Mouse (Mus musculus): ENCODE measurements around the gene E330017A01Rik. TPM values are rescaled to one million over a fixed set of nuclear protein-coding genes. Genes with fewer than 3 reads are reported as not detected.
"Not testable (repeated sequence)": the region's sequence is repeated elsewhere in the genome, so short reads cannot be mapped to it uniquely, and the experiment has no call there.

Gene E330017A01Rik
- polyA plus RNA-seq, 1 experiment from 2014 or later, result not detected

GRCm38 (mm10) chr16:58669264-58669663, 30.7 kb upstream of the E330017A01Rik start:
- no peak overlapping the region for H3K4me2 ChIP-seq (ENCODE audit: low read depth, low read length)
- H3K36me3 ChIP-seq (ENCODE audit: control insufficient read depth, insufficient read depth, low read length), result peaks cover 11% of the 10 kb centered on the region
- DNase-seq (ENCODE audit: low spot score) (no peak), ATAC-seq (ENCODE audit: low read depth) (no peak)
- H3K4me1 ChIP-seq (ENCODE audit: control insufficient read depth, insufficient read depth, low read length), result peaks cover 4% of the 10 kb centered on the region; the same call in 1 of the 2 replicates
- H3K4me3 ChIP-seq (ENCODE audit: low read depth, low read length), result peak overlapping the region; percentile 95; the same call in 1 of the 2 replicates
- H3K9ac ChIP-seq (ENCODE audit: low read depth, low read length), result no peak overlapping the region
- 58% methylated on average over 5 of the region's 5 CpGs for WGBS
- H3K27me3 ChIP-seq (replicated peaks; ENCODE audit: control insufficient read depth, insufficient read depth, low read length), result no peaks in the 10 kb centered on the region
- H3K27ac ChIP-seq (replicated peaks; ENCODE audit: low read depth, low read length), result no peak overlapping the region
- H3K9me3 ChIP-seq (ENCODE audit: control insufficient read depth, low read length), result no peaks in the 10 kb centered on the region

GRCm38 (mm10) chr16:58668586-58668985, 30.0 kb upstream of the E330017A01Rik start:
- no peaks in the 10 kb centered on the region for H3K27me3 ChIP-seq (replicated peaks; ENCODE audit: control insufficient read depth, insufficient read depth, low read length)
- no peak for ATAC-seq (ENCODE audit: low read depth)
- H3K9ac ChIP-seq (ENCODE audit: low read depth, low read length), result no peak overlapping the region
- H3K4me1 ChIP-seq (ENCODE audit: control insufficient read depth, insufficient read depth, low read length), result peaks cover 4% of the 10 kb centered on the region; the same call in 1 of the 2 replicates
- no peaks in the 10 kb centered on the region for H3K9me3 ChIP-seq (ENCODE audit: control insufficient read depth, low read length)
- no peak overlapping the region for H3K27ac ChIP-seq (replicated peaks; ENCODE audit: low read depth, low read length)
- H3K4me2 ChIP-seq (ENCODE audit: low read depth, low read length), result no peak overlapping the region
- 84% methylated on average over 3 of the region's 3 CpGs for WGBS
- H3K36me3 ChIP-seq (ENCODE audit: control insufficient read depth, insufficient read depth, low read length), result peaks cover 4% of the 10 kb centered on the region
- no peak overlapping the region for H3K4me3 ChIP-seq (ENCODE audit: low read depth, low read length)
- DNase-seq (ENCODE audit: low spot score), result no peak

GRCm38 (mm10) chr16:58666681-58667080, 28.1 kb upstream of the E330017A01Rik start:
- not testable (repeated sequence) for H3K27ac ChIP-seq (replicated peaks; ENCODE audit: low read depth, low read length); H3K9ac ChIP-seq (ENCODE audit: low read depth, low read length); H3K9me3 ChIP-seq (ENCODE audit: control insufficient read depth, low read length); H3K27me3 ChIP-seq (replicated peaks; ENCODE audit: control insufficient read depth, insufficient read depth, low read length); H3K4me1 ChIP-seq (ENCODE audit: control insufficient read depth, insufficient read depth, low read length); DNase-seq (ENCODE audit: low spot score); H3K4me2 ChIP-seq (ENCODE audit: low read depth, low read length); H3K4me3 ChIP-seq (ENCODE audit: low read depth, low read length); ATAC-seq (ENCODE audit: low read depth); H3K36me3 ChIP-seq (ENCODE audit: control insufficient read depth, insufficient read depth, low read length)
- 86% methylated on average over 3 of the region's 3 CpGs for WGBS

- not testable (repeated sequence) for ATAC-seq (ENCODE audit: low read depth)
Observed at GRCm38 (mm10) chr16:58665137-58665536, 26.6 kb upstream of the E330017A01Rik start.

GRCm38 (mm10) chr16:58663816-58664215, 25.3 kb upstream of the E330017A01Rik start:
- Histone ChIP-seq H3K4me1 (ENCODE audit: control insufficient read depth, insufficient read depth, low read length) (no peaks in the 10 kb centered on the region), H3K27ac (replicated peaks; ENCODE audit: low read depth, low read length) (no peak overlapping the region), H3K9me3 (ENCODE audit: control insufficient read depth, low read length) (no peaks in the 10 kb centered on the region), H3K36me3 (ENCODE audit: control insufficient read depth, insufficient read depth, low read length) (no peaks in the 10 kb centered on the region), H3K9ac (ENCODE audit: low read depth, low read length) (no peak overlapping the region), H3K4me2 (ENCODE audit: low read depth, low read length) (no peak overlapping the region), H3K27me3 (replicated peaks; ENCODE audit: control insufficient read depth, insufficient read depth, low read length) (no peaks in the 10 kb centered on the region), H3K4me3 (ENCODE audit: low read depth, low read length) (no peak overlapping the region)
- ATAC-seq (ENCODE audit: low read depth) (no peak), DNase-seq (ENCODE audit: low spot score) (no peak)
- WGBS, result 90% methylated on average over 2 of the region's 2 CpGs

More at GRCm38 (mm10) chr16:58665137-58665536, 26.6 kb upstream of the E330017A01Rik start:
- not testable (repeated sequence) for H3K9ac ChIP-seq (ENCODE audit: low read depth, low read length); H3K27ac ChIP-seq (replicated peaks; ENCODE audit: low read depth, low read length); H3K9me3 ChIP-seq (ENCODE audit: control insufficient read depth, low read length); H3K27me3 ChIP-seq (replicated peaks; ENCODE audit: control insufficient read depth, insufficient read depth, low read length); H3K4me1 ChIP-seq (ENCODE audit: control insufficient read depth, insufficient read depth, low read length); H3K36me3 ChIP-seq (ENCODE audit: control insufficient read depth, insufficient read depth, low read length); H3K4me2 ChIP-seq (ENCODE audit: low read depth, low read length); DNase-seq (ENCODE audit: low spot score); H3K4me3 ChIP-seq (ENCODE audit: low read depth, low read length)

GRCm38 (mm10) chr16:58663021-58663420, 24.5 kb upstream of the E330017A01Rik start:
- DNase-seq (ENCODE audit: low spot score) (peak; percentile 13), ATAC-seq (ENCODE audit: low read depth) (no peak)
- Histone ChIP-seq H3K36me3 (ENCODE audit: control insufficient read depth, insufficient read depth, low read length) (no peaks in the 10 kb centered on the region), H3K27me3 (replicated peaks; ENCODE audit: control insufficient read depth, insufficient read depth, low read length) (no peaks in the 10 kb centered on the region), H3K4me1 (ENCODE audit: control insufficient read depth, insufficient read depth, low read length) (no peaks in the 10 kb centered on the region), H3K27ac (replicated peaks; ENCODE audit: low read depth, low read length) (no peak overlapping the region), H3K4me3 (ENCODE audit: low read depth, low read length) (no peak overlapping the region), H3K4me2 (ENCODE audit: low read depth, low read length) (no peak overlapping the region), H3K9ac (ENCODE audit: low read depth, low read length) (no peak overlapping the region), H3K9me3 (ENCODE audit: control insufficient read depth, low read length) (no peaks in the 10 kb centered on the region)
- 54% methylated on average over 5 of the region's 5 CpGs for WGBS

- no peaks in the 10 kb centered on the region for H3K36me3 ChIP-seq (ENCODE audit: control insufficient read depth, insufficient read depth, low read length)
- no peaks in the 10 kb centered on the region for H3K4me1 ChIP-seq (ENCODE audit: control insufficient read depth, insufficient read depth, low read length)
- no peaks in the 10 kb centered on the region for H3K27me3 ChIP-seq (replicated peaks; ENCODE audit: control insufficient read depth, insufficient read depth, low read length)
- ATAC-seq (ENCODE audit: low read depth) (no peak), DNase-seq (ENCODE audit: low spot score) (no peak)
- no peak overlapping the region for H3K9ac ChIP-seq (ENCODE audit: low read depth, low read length)
- no peak overlapping the region for H3K27ac ChIP-seq (replicated peaks; ENCODE audit: low read depth, low read length)
- H3K4me2 ChIP-seq (ENCODE audit: low read depth, low read length), result no peak overlapping the region
- no peak overlapping the region for H3K4me3 ChIP-seq (ENCODE audit: low read depth, low read length)
- H3K9me3 ChIP-seq (ENCODE audit: control insufficient read depth, low read length), result no peaks in the 10 kb centered on the region
Observed at GRCm38 (mm10) chr16:58662287-58662791, 23.8 kb upstream of the E330017A01Rik start.

- no peaks in the 10 kb centered on the region for H3K36me3 ChIP-seq (ENCODE audit: control insufficient read depth, insufficient read depth, low read length)
- no peak overlapping the region for H3K27ac ChIP-seq (replicated peaks; ENCODE audit: low read depth, low read length)
- H3K4me3 ChIP-seq (ENCODE audit: low read depth, low read length), result no peak overlapping the region
- H3K9me3 ChIP-seq (ENCODE audit: control insufficient read depth, low read length), result no peaks in the 10 kb centered on the region
- 75% methylated on average over 5 of the region's 5 CpGs for WGBS
- DNase-seq (ENCODE audit: low spot score), result no peak
- H3K9ac ChIP-seq (ENCODE audit: low read depth, low read length), result no peak overlapping the region
- ATAC-seq (ENCODE audit: low read depth), result no peak
- no peak overlapping the region for H3K4me2 ChIP-seq (ENCODE audit: low read depth, low read length)
- no peaks in the 10 kb centered on the region for H3K27me3 ChIP-seq (replicated peaks; ENCODE audit: control insufficient read depth, insufficient read depth, low read length)
- no peaks in the 10 kb centered on the region for H3K4me1 ChIP-seq (ENCODE audit: control insufficient read depth, insufficient read depth, low read length)
Observed at GRCm38 (mm10) chr16:58661826-58662225, 23.3 kb upstream of the E330017A01Rik start.

- WGBS, result 81% methylated on average over 6 of the region's 6 CpGs
- Histone ChIP-seq H3K9ac (ENCODE audit: low read depth, low read length) (no peak overlapping the region), H3K36me3 (ENCODE audit: control insufficient read depth, insufficient read depth, low read length) (no peaks in the 10 kb centered on the region), H3K27ac (replicated peaks; ENCODE audit: low read depth, low read length) (no peak overlapping the region), H3K4me2 (ENCODE audit: low read depth, low read length) (no peak overlapping the region), H3K4me3 (ENCODE audit: low read depth, low read length) (no peak overlapping the region), H3K27me3 (replicated peaks; ENCODE audit: control insufficient read depth, insufficient read depth, low read length) (no peaks in the 10 kb centered on the region), H3K4me1 (ENCODE audit: control insufficient read depth, insufficient read depth, low read length) (no peaks in the 10 kb centered on the region), H3K9me3 (ENCODE audit: control insufficient read depth, low read length) (no peaks in the 10 kb centered on the region)
- no peak for DNase-seq (ENCODE audit: low spot score)
- ATAC-seq (ENCODE audit: low read depth), result no peak
Observed at GRCm38 (mm10) chr16:58658668-58659067, 20.1 kb upstream of the E330017A01Rik start.

All from embryonic facial prominence, embryonic 14.5 days (tissue).